10 mouse cellular contexts compared by ENCODE assay signal in genomic region chr11:18957097-18957804, GRCm38 (mm10).
DNase-seq lines count a peak whose midpoint lies in the region; ATAC-seq and TF ChIP-seq lines count a peak whose summit lies in the region.
"Had no signal": no experiment of that assay in that cellular context is flagged by ENCODE, and none has a peak within 500 bp of the region (broad histone marks: within the 10 kb centered on the region; RNA-seq: fewer than 3 reads in every experiment).

No protein-coding gene starts in this region.

- no peak for TF ChIP-seq POLR2A in cerebellum, adult 2 months (IDR thresholded peaks at IDR 0.05; ENCODE audit: borderline replicate concordance, insufficient read depth, low read length)

- H3K4me3 ChIP-seq in hindbrain, embryonic 10.5 days: no peak overlapping the region
- H3K4me3 ChIP-seq in hindbrain, embryonic 11.5 days (ENCODE audit: low read depth, low read length): no peak overlapping the region
- no peak overlapping the region for H3K4me3 ChIP-seq in hindbrain, embryonic 14.5 days (replicated peaks; ENCODE audit: low read length)
- H3K4me3 ChIP-seq in midbrain, embryonic 13.5 days (replicated peaks): no peak overlapping the region
- H3K4me3 ChIP-seq in cerebellum, adult 2 months (replicated peaks; ENCODE audit: insufficient read depth, low read depth, low read length): no peak overlapping the region

- H3K27ac ChIP-seq in hindbrain, embryonic 10.5 days: 0 out of 2 replicates have a peak overlapping the region, but pooled peaks have one; percentile 50
- no peak overlapping the region for H3K27ac ChIP-seq in hindbrain, embryonic 11.5 days (ENCODE audit: low read depth, low read length)
- H3K27ac ChIP-seq in hindbrain, embryonic 14.5 days: peak overlapping the region; percentile 47; the same call in 1 of the 2 replicates
- no peak overlapping the region for H3K27ac ChIP-seq in midbrain, embryonic 13.5 days
- no peak overlapping the region for H3K27ac ChIP-seq in cerebellum, adult 2 months (ENCODE audit: insufficient read depth, low read length)

- peaks cover 21% of the 10 kb centered on the region for H3K4me1 ChIP-seq in hindbrain, embryonic 10.5 days (replicated peaks)
- H3K4me1 ChIP-seq in hindbrain, embryonic 11.5 days (replicated peaks; ENCODE audit: control insufficient read depth, insufficient read depth, low read length): no peaks in the 10 kb centered on the region
- H3K4me1 ChIP-seq in hindbrain, embryonic 14.5 days (replicated peaks; ENCODE audit: control insufficient read depth, insufficient read depth, low read length): 0 out of 2 replicates have a peak, but pooled peaks cover 21% of the 10 kb centered on the region
- peaks cover 25% of the 10 kb centered on the region for H3K4me1 ChIP-seq in midbrain, embryonic 13.5 days (replicated peaks)
- H3K4me1 ChIP-seq in cerebellum, adult 2 months (ENCODE audit: control insufficient read depth, insufficient read depth, low read length): peaks cover 28% of the 10 kb centered on the region

- no peak for ATAC-seq in hindbrain, embryonic 11.5 days (ENCODE audit: low FRiP score)
- no peak for ATAC-seq in hindbrain, embryonic 14.5 days (ENCODE audit: low FRiP score)
- no peak for ATAC-seq in midbrain, embryonic 13.5 days

- H3K4me2 ChIP-seq in hindbrain, embryonic 11.5 days (replicated peaks; ENCODE audit: low read depth, low read length): no peak overlapping the region
- peak overlapping the region; percentile 34 for H3K4me2 ChIP-seq in hindbrain, embryonic 14.5 days (replicated peaks)
- peak overlapping the region; percentile 33 for H3K4me2 ChIP-seq in midbrain, embryonic 13.5 days (replicated peaks)

- H3K36me3 ChIP-seq in hindbrain, embryonic 10.5 days: peaks cover 20% of the 10 kb centered on the region
- no peaks in the 10 kb centered on the region; the same call in 1 of the 2 replicates for H3K36me3 ChIP-seq in hindbrain, embryonic 11.5 days (ENCODE audit: control insufficient read depth, insufficient read depth, low read length)
- H3K36me3 ChIP-seq in hindbrain, embryonic 14.5 days (replicated peaks; ENCODE audit: control insufficient read depth, insufficient read depth): peaks cover 3% of the 10 kb centered on the region; the same call in 1 of the 2 replicates
- H3K36me3 ChIP-seq in midbrain, embryonic 13.5 days: no peaks in the 10 kb centered on the region

- no peaks in the 10 kb centered on the region for H3K9me3 ChIP-seq in hindbrain, embryonic 10.5 days
- H3K9me3 ChIP-seq in hindbrain, embryonic 11.5 days (ENCODE audit: control insufficient read depth, low read length): no peaks in the 10 kb centered on the region
- H3K9me3 ChIP-seq in hindbrain, embryonic 14.5 days (ENCODE audit: control insufficient read depth, low read length): no peaks in the 10 kb centered on the region
- no peaks in the 10 kb centered on the region for H3K9me3 ChIP-seq in midbrain, embryonic 13.5 days

- no peaks in the 10 kb centered on the region for H3K27me3 ChIP-seq in hindbrain, embryonic 10.5 days (ENCODE audit: insufficient read depth, poor library complexity, severe bottlenecking)
- H3K27me3 ChIP-seq in hindbrain, embryonic 11.5 days (ENCODE audit: control insufficient read depth, insufficient read depth, low read length): no peaks in the 10 kb centered on the region
- no peaks in the 10 kb centered on the region for H3K27me3 ChIP-seq in hindbrain, embryonic 14.5 days (ENCODE audit: control insufficient read depth, insufficient read depth, low read length)
- H3K27me3 ChIP-seq in midbrain, embryonic 13.5 days: no peaks in the 10 kb centered on the region
- no peaks in the 10 kb centered on the region for H3K27me3 ChIP-seq in cerebellum, adult 2 months (ENCODE audit: control insufficient read depth, insufficient read depth, low read length)

- H3K9ac ChIP-seq in hindbrain, embryonic 11.5 days (ENCODE audit: low read depth, low read length): no peak overlapping the region
- H3K9ac ChIP-seq in hindbrain, embryonic 14.5 days: no peak overlapping the region
- no peak overlapping the region for H3K9ac ChIP-seq in midbrain, embryonic 13.5 days (replicated peaks)

- no peak for TF ChIP-seq CTCF in cerebellum, adult 2 months (IDR thresholded peaks at IDR 0.05; ENCODE audit: borderline replicate concordance, insufficient read depth, low read depth, low read length)

- DNase-seq in hindbrain, embryonic 10.5 days (ENCODE audit: low spot score): no peak
- DNase-seq in hindbrain, embryonic 11.5 days (ENCODE audit: low spot score): no peak
- peak; percentile 7 for DNase-seq in WW6 (ENCODE audit: low read depth, low spot score)
- no peak for DNase-seq in hindbrain, embryonic 14.5 days (ENCODE audit: low spot score)
- no peak for DNase-seq in thymus, postnatal 4 days
- DNase-seq in adrenal gland, postnatal 36 days: no peak
- no peak for DNase-seq in cerebellum, adult 2 months
- DNase-seq: cerebellum, adult 9-11 months; kidney, adult 11 months had no signal

- WGBS in hindbrain, embryonic 10.5 days: 54% methylated on average over 12 of the region's 12 CpGs
- 55% methylated on average over 12 of the region's 12 CpGs for WGBS in hindbrain, embryonic 11.5 days
- WGBS in hindbrain, embryonic 14.5 days: 54% methylated on average over 12 of the region's 12 CpGs
- 47% methylated on average over 12 of the region's 12 CpGs for WGBS in midbrain, embryonic 13.5 days
- WGBS in cerebellum, adult 2 months: 50% methylated on average over 12 of the region's 12 CpGs

Comparison
In these comparisons a context has a peak if more than half of its experiments do, and no peak if none do; other contexts are left out.
1. H3K27ac ChIP-seq: peak in hindbrain, embryonic 10.5 days (single experiment) and hindbrain, embryonic 14.5 days (single experiment); none in hindbrain, embryonic 11.5 days (single experiment), midbrain, embryonic 13.5 days (single experiment) and cerebellum, adult 2 months (single experiment).